Mouse (Mus musculus) urinary bladder, postnatal 14 days (tissue): ENCODE data around the gene Top3a.

ENCODE experiments used
- DNase-seq: peaks from one replicate; pipeline ENCODE4 v3.0.0; 2021; ENCODE audit warnings: low spot score

The Top3a gene

GRCm38 (mm10) chr11:60774841-60775240, 2.3 kb downstream of the Top3a start:
- DNase-seq, result no peak

- no peak for DNase-seq
These were observed 2.9 kb downstream of the Top3a start for GRCm38 (mm10) chr11:60774158-60774689.

GRCm38 (mm10) chr11:60772161-60772560, 5.0 kb downstream of the Top3a start:
- no peak for DNase-seq

GRCm38 (mm10) chr11:60770776-60771175, 6.4 kb downstream of the Top3a start:
- DNase-seq, result no peak

- no peak for DNase-seq
These were observed 7.8 kb downstream of the Top3a start for GRCm38 (mm10) chr11:60769322-60769721.

- DNase-seq, result no peak
These were observed 10.2 kb downstream of the Top3a start for GRCm38 (mm10) chr11:60766969-60767368.

- DNase-seq, result no peak
These were observed 15.5 kb downstream of the Top3a start for GRCm38 (mm10) chr11:60761681-60762080.

- no peak for DNase-seq
These were observed 21.6 kb downstream of the Top3a start for GRCm38 (mm10) chr11:60755570-60755969.

- DNase-seq, result no peak
These were observed 36.8 kb downstream of the Top3a start for GRCm38 (mm10) chr11:60740321-60740720.

- DNase-seq, result no peak
These were observed 39.7 kb downstream of the Top3a start for GRCm38 (mm10) chr11:60737450-60737849.

- no peak for DNase-seq
These were observed 40.7 kb downstream of the Top3a start for GRCm38 (mm10) chr11:60736491-60736890.

GRCm38 (mm10) chr11:60735191-60735590, 42.0 kb downstream of the Top3a start:
- no peak for DNase-seq

- DNase-seq, result no peak
These were observed 43.0 kb downstream of the Top3a start for GRCm38 (mm10) chr11:60734206-60734605.

- no peak for DNase-seq
These were observed 45.9 kb downstream of the Top3a start for GRCm38 (mm10) chr11:60731251-60731650.

- no peak for DNase-seq
These were observed 47.0 kb downstream of the Top3a start for GRCm38 (mm10) chr11:60730169-60730568.

GRCm38 (mm10) chr11:60729217-60729641, 47.9 kb downstream of the Top3a start:
- no peak for DNase-seq

- peak; percentile 96 for DNase-seq
These were observed 48.9 kb downstream of the Top3a start, which contains the start of gene Mief2 for GRCm38 (mm10) chr11:60728260-60728761. Mief2 (plus strand) TSS chr11:60728398.

GRCm38 (mm10) chr11:60727392-60728140, 49.6 kb downstream of the Top3a start:
- DNase-seq, result no peak

- peak; percentile 85 for DNase-seq
These were observed 50.4 kb downstream of the Top3a start, which contains the start of gene Flii for GRCm38 (mm10) chr11:60726601-60727391. Flii (minus strand) TSS chr11:60727263.

- no peak for DNase-seq
These were observed 57.9 kb downstream of the Top3a start for GRCm38 (mm10) chr11:60719263-60719662.

GRCm38 (mm10) chr11:60715833-60716232, 61.3 kb downstream of the Top3a start:
- no peak for DNase-seq

GRCm38 (mm10) chr11:60712639-60713255, 64.4 kb downstream of the Top3a start:
- DNase-seq, result no peak
